Mouse (Mus musculus): ENCODE results near the gene Prtn3. TPM values are rescaled to one million over a fixed set of nuclear protein-coding genes. Genes with fewer than 3 reads are reported as not detected.

The Prtn3 gene
- total RNA-seq, 2 experiments from 2014 or later: 2.2 to 7.0 TPM

DNA sequence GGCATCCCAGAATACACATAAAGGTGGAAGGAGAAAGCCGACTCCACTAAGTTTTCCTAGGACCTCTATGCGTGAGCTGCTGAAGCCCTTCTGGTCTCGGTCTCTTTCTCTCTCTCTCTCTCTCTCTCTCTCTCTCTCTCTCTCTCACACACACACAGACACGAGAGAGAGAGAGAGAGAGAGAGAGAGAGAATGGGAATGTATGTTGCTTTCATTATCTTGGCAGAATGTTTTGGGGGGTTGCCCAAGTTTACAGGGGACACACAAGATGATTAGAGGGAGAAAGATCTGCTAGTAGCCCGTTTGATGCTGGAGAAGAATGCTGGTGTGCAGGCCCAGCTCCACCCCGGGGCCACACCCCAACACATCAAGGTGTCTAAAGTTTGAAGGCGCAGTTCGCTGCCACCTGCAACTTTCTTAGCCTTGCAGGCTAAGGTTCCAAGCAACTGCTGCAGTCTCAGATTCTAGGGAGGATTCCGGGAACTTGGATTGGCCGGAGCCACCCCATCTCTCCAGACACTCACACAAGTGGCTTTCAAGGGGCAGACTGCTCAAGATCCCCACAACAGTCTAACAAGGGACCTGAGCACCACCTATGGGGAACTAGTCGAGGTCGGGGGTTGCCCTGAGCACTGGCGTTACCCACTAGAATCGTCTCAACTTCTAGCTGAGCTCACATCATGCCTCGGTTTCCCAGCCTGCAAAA lies 51.7 kb downstream of the Prtn3 start:
- DNase-seq (ENCODE audit: low spot score in 2 of 2): no peak

DNA sequence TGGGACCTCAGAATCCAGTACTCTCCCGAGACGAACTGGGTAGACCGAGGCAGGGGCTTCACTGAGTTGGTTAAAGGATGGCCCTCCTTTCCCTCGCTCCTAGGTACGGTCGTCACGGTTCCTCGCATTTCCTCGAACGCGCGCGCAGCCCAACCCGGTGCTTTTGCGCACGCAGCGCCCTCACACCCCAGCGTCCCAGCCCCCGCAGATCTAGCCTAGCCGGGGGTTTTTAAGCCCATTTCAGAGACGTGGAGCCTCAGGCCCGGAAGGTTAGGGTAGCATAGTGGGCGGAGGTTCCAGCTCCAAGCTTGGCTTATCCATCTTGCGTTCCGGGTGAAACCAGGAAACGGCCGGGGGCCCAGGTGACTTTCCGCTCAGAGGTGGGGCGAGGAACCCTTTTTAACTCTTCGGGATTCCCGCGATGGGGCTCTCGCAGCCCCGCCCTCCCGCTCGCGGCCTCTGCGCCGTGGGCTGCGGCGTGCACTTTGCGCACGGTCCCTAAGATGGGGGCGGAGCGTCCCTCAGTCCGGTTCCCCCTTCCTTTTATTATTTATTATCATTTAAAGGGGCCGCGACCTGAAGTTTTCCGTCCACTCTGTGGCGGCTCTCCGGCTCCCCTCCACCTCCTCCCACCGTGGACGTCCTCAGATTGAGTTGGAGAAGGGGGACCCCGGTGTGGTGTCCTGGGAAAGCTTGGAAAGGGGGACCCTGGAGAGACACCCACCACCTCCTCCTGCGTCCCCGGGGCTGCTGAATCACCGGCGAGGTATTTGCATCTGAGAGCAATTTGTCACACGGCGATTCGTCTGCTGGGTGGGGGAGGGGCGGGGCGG lies 52.4 kb downstream of the Prtn3 start, which contains the start of gene Arid3a:
Arid3a (plus strand) TSS at position 553 of the 833 bp plus-strand sequence.
- peak; percentile 66 to 75 for DNase-seq (ENCODE audit: low spot score in 2 of 2)

DNA sequence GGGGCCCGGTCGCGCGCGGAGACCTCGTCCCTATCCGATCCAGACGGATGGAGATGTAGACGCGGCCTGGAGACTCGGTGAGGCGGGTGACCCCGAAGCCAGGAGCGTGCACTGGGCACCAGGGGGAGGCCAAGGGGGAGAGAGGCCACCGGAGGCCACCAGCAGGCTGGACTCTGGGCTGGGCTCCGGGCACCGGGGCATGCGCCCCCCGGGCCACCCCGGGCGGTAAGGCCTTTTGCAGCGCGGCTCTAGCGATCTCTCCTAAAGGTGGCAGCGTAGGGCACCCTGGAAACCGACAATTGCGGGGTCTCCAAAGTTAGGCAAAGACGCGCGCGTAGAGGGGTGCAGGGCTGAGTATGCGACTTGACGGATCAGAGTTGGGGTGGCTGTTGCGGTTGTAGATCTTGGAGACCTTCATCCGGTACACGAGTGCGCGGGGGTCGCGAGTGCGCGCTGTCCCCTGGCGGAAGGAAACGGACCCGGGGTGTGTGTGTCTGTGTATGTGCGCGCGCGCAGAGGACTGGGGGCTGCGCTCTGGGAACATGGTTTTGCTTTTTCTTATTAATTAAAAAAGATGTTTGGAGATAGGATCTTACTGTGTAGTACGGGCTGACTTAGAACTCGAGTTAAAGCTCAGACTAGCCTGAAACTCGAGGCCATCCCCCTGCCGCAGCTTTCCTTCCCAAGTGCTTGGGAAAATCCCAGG lies 53.2 kb downstream of the Prtn3 start:
- peak in 1 of 2 experiments; percentile 42 for DNase-seq (ENCODE audit: low spot score in 2 of 2)

DNA sequence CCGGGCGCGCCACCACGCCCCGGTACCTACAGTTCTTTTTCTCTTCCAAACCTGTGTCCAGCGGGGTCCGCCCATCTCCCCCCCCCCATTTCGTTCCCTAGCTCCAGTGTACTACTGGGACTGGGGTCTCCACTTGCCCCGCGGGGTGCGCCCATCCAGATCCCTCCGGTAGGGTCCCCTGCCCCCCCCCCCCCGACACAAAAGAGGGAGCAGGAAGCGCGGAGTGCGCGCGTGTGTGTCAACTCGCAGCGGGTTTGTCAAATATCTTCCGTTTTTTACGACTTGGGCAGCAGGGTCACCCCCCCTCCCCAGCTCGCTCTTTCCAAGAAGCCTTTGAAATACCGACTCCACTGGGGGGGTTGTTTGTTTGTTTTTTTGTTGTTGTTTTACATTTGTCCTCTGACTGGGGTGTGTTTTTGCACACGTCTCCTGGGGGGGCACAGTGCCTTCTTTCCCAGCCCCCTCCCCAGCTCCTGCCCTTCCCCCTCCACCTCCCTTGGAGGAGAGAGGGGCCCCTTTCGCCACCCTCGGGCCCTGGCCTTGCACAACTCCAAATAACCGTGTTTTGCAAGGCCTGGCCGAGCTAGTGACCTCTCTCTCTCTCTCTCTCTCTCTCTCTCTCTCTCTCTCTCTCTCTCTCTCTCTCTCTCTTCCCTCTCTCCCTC lies 53.9 kb downstream of the Prtn3 start:
- DNase-seq (ENCODE audit: low spot score in 2 of 2): peak in 1 of 2 experiments; percentile 43

DNA sequence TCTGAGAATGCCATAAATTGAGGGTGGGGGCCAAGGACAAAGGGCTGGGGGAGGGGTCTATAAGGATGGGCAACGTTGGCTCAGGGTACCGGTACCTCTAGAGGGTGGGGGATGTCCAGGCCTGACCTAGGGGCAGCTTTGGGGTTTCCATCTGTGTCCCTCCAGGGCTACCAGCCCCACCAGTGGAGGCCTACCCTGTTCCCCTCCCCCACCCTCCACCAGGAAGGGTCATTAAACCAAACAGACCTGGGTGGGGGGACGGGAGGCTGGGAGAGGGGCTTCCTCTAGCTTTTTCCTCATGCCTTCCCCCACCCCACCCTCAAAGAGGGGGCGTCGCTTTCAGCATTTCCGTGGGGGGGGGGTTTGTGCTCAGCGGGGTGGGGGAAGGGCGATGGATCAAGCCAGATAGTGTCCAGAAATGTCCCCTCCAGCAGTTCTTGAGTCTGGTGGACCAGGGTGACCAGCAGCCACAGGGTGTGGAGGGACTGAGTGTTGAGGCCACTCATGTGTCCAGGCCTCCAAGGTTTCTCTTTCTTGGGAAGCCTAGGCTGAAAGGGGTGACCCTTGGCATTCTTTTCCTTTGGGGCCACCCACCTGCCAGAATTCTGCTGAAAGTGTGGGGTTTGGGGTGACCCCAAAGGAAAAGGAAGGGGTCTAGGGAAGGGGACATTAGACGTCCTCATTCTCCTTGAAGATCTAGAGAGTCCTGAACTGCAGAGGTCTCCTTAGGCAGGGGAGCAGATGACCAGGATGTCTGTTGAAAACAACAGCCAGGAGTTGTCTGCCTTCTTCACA lies 54.8 kb downstream of the Prtn3 start:
- DNase-seq (ENCODE audit: low spot score in 2 of 2): no peak

DNA sequence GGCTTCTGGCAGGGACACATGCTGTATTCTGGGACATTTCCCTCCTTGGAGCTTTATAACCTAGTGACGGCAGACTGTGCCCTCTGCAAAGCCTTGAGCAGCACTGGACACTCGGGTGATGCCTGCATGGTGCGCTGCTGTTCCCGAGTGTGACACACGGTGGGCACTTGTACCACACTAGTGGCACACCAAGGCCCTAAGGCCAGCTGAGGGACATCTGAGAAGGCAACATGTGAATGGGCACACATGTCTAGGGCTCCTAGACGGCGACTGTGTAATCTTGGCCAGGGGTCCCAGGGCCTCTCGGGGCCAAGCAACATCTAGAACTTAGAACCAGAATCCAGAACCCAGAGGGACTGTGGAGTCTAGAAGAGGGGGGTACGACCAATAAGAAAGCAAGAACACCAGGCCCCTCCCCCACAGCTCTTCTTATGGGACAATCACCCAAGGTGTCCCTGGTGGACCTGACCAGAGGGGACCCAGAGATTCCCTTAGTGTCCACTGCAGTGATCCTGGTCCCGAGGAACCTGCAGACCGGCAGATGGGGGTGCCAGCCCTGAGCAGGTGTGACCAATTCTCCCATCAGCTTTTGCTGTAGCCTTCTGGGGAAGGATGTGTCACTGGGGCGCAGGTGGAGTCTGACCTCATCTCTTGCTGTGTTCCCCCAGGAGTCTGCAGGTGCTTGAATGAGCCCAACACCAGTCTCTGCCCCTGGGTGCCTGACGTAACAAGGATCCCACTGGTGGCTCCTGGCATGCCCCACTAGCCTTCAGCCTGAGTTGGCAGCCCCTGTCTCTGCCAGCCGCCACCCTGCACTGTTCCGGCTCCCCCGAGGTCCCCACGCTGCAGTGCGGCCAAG lies 55.9 kb downstream of the Prtn3 start:
- no peak for DNase-seq (ENCODE audit: low spot score in 2 of 2)

DNA sequence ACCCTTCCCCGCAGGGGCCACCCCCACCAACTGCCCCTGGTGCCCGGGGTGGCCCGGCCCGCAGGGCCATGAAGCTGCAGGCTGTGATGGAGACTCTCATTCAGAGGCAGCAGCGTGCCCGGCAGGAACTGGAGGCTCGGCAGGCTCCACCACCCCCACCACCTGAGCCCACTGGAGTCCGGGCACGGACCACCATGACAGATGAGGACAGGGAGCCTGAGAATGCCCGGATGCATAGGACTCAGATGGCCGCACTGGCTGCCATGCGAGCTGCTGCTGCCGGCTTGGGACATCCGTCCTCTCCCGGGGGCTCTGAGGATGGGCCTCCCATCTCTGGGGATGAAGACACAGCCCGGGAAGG lies 56.5 kb downstream of the Prtn3 start:
- no peak for DNase-seq (ENCODE audit: low spot score in 2 of 2)

DNA sequence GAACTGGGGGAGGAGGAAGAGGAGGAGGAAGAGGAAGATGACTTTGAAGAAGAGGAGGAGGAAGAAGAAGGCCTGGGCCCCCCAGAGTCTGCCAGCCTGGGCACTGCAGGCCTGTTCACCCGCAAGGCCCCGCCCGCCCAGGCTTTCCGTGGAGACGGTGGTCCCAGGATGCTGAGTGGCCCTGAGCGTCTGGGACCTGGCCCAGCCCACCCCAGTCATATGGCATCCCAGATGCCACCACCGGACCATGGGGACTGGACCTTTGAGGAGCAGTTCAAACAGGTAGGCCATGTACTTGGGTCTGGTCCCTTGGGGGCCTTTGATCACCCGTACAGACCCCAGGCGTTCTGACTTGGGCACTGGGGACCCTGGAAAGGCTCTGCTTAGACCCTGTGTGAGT lies 57.5 kb downstream of the Prtn3 start:
- DNase-seq (ENCODE audit: low spot score in 2 of 2): no peak

DNA sequence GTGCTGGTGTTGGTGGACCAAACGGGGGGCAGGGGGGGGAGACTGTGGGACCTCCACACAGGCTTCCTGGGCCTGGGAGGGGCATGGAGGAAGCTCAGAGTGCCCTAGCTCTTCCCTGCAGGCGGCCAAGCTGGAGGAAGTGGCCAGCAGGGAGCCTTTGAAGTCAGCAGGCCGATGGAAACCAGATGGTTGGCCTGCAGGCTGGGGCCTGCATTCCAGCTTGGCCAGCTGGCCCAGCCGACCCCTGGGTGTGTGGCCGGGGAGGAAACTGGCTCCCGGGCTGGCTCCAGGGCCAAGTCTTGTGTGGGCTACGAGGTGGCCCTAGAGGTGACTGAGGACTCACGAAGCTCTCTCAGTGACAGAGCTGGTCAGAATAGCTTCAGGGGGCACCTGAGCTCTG lies 58.5 kb downstream of the Prtn3 start:
- no peak for DNase-seq (ENCODE audit: low spot score in 2 of 2)

Small RNA genes within 50 kb of the gene (microRNA-seq; reads per million reads assigned to microRNA genes)
- not detected for gene Mir6910

Other genes starting within 250 kb of the Prtn3 start
- gene Shc2, start 236.6 kb upstream of the Prtn3 start, total RNA-seq (2021): 10 to 100 TPM in 1 of 2 experiments, 1 to 10 TPM in 1; 8.9 to 13.3 TPM
- gene Odf3l2, start 228.7 kb upstream of the Prtn3 start, total RNA-seq (2021): not detected
- gene Madcam1, start 209.9 kb upstream of the Prtn3 start, total RNA-seq (2021): under 1 TPM; 0.28 to 0.64 TPM
- 10 to 100 TPM; 32.4 to 33.9 TPM for gene Tpgs1, start 205.1 kb upstream of the Prtn3 start, total RNA-seq (2021)
- gene Cdc34, start 192.3 kb upstream of the Prtn3 start, total RNA-seq (2021): 10 to 100 TPM; 72.6 to 78.1 TPM
- 1 to 10 TPM; 1.8 to 2.4 TPM for gene Gzmm, start 185.5 kb upstream of the Prtn3 start, total RNA-seq (2021)
- gene Bsg, start 170.0 kb upstream of the Prtn3 start, total RNA-seq (2021): 100 to 1,000 TPM; 504 to 513 TPM
- 1 to 10 TPM; 8.9 to 9.3 TPM for gene Hcn2, start 157.8 kb upstream of the Prtn3 start, total RNA-seq (2021)
- gene Polrmt, start 127.9 kb upstream of the Prtn3 start, total RNA-seq (2021): 10 to 100 TPM; 61.2 to 68.6 TPM
- gene Fgf22, start 119.4 kb upstream of the Prtn3 start, total RNA-seq (2021): not detected
- 10 to 100 TPM; 60.7 to 61.7 TPM for gene Rnf126, start 107.5 kb upstream of the Prtn3 start, total RNA-seq (2021)
- 1 to 10 TPM; 6.7 to 7.1 TPM for gene Fstl3, start 97.2 kb upstream of the Prtn3 start, total RNA-seq (2021)
- under 1 TPM; 0.11 to 0.71 TPM for gene Prss57, start 83.5 kb upstream of the Prtn3 start, total RNA-seq (2021)
- gene Palm, start 80.9 kb upstream of the Prtn3 start, total RNA-seq (2021): 100 to 1,000 TPM in 1 of 2 experiments, 10 to 100 TPM in 1; 91.8 to 119 TPM
- gene Misp, start 53.5 kb upstream of the Prtn3 start, total RNA-seq (2021): 1 to 10 TPM in 1 of 2 experiments, under 1 TPM in 1; 0.20 to 4.2 TPM
- gene Ptbp1, start 20.0 kb upstream of the Prtn3 start, total RNA-seq (2021): 100 to 1,000 TPM; 344 to 389 TPM
- gene Plppr3, start 158 bp downstream of the Prtn3 start, total RNA-seq (2021): 10 to 100 TPM in 1 of 2 experiments, 1 to 10 TPM in 1; 8.6 to 14.8 TPM
- gene Elane, start 11.8 kb downstream of the Prtn3 start, total RNA-seq (2021): 1 to 10 TPM in 1 of 2 experiments, under 1 TPM in 1; 0.92 to 5.7 TPM
- gene Cfd, start 16.4 kb downstream of the Prtn3 start, total RNA-seq (2021): 10 to 100 TPM; 13.7 to 25.6 TPM
- gene Med16, start 34.4 kb downstream of the Prtn3 start, total RNA-seq (2021): 10 to 100 TPM; 64.1 to 64.7 TPM
- not detected for gene Gm26602, start 36.4 kb downstream of the Prtn3 start, total RNA-seq (2021)
- gene Kiss1r, start 42.5 kb downstream of the Prtn3 start, total RNA-seq (2021): 1 to 10 TPM in 1 of 2 experiments, under 1 TPM in 1; 0.87 to 1.6 TPM
- 100 to 1,000 TPM; 119 to 133 TPM for gene R3hdm4, start 46.7 kb downstream of the Prtn3 start, total RNA-seq (2021)
- gene Arid3a, start 52.6 kb downstream of the Prtn3 start, total RNA-seq (2021): 10 to 100 TPM; 12.6 to 15.9 TPM
- gene Wdr18, start 85.7 kb downstream of the Prtn3 start, total RNA-seq (2021): 10 to 100 TPM; 42.6 to 45.3 TPM
- under 1 TPM; 0.25 to 0.39 TPM for gene Grin3b, start 96.2 kb downstream of the Prtn3 start, total RNA-seq (2021)
- 100 to 1,000 TPM; 146 to 147 TPM for gene Tmem259, start 109.9 kb downstream of the Prtn3 start, total RNA-seq (2021)
- gene Cnn2, start 114.1 kb downstream of the Prtn3 start, total RNA-seq (2021): 10 to 100 TPM; 40.9 to 48.7 TPM
- gene Abca7, start 122.0 kb downstream of the Prtn3 start, total RNA-seq (2021): 10 to 100 TPM; 21.9 to 23.0 TPM
- 1 to 10 TPM; 7.1 to 8.5 TPM for gene Arhgap45, start 142.2 kb downstream of the Prtn3 start, total RNA-seq (2021)
- 100 to 1,000 TPM; 103 to 112 TPM for gene Polr2e, start 165.3 kb downstream of the Prtn3 start, total RNA-seq (2021)
- 100 to 1,000 TPM; 576 to 622 TPM for gene Gpx4, start 172.7 kb downstream of the Prtn3 start, total RNA-seq (2021)
- 10 to 100 TPM; 51.7 to 53.2 TPM for gene Sbno2, start 231.1 kb downstream of the Prtn3 start, total RNA-seq (2021)
- 100 to 1,000 TPM; 130 to 139 TPM for gene Stk11, start 241.3 kb downstream of the Prtn3 start, total RNA-seq (2021)